Mouse (Mus musculus): Measurements from ENCODE around the gene Shank1. TPM values are rescaled to one million over a fixed set of nuclear protein-coding genes. Genes with fewer than 3 reads are reported as not detected.
"Not testable (repeated sequence)": the region's sequence is repeated elsewhere in the genome, so short reads cannot be mapped to it uniquely, and the experiment has no call there.

The Shank1 gene
- 100 to 1,000 TPM; 423 to 432 TPM for total RNA-seq (2021)

DNA sequence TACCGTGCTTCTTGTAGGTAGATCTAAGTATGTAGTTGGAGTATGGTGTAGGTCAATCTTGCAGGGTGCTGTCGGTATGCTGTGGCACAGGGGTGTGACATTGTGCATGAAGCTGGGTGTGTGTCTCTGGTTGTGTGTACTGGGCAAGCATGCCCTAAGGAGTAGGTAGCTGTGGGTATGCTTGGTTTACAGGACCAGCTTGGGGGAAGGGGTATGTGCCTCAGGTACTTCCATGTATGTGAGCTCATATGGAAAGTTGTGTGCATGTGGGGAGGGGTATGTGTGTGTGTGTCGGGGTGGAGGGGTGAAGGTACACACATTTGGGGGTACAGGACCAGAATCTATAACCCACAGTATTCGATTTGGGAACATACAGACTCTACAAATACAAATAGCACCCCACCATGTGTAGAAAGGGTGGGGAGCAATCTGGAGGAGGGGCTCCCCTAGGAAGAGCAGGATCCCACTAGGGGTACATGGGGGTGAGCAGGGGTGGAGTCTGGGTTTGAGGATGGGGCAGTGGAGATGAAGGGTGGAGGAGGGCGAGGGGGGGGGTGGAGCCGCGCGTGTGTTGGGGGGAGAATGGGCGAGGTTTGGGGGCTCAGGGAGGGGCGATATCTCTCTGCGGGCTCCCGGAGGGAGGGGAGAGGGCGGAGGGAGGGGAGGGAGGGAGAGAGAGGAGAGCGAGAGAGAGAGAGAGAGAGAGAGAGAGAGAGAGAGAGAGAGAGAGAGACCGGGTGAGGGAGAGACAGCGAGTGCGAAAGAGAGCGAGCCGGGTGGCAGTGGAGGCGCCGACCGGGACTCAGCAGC is at the start of gene Shank1:
Gene Shank1, plus strand, starts transcription at position 779 of the 810 bp plus-strand sequence.
- intact Hi-C loops (cut with DNase I), result loop anchor here (5.0 kb wide), 1 partner anchor 42 kb away; no protein-coding TSS in a partner anchor
- DNase-seq (ENCODE audit: extremely low spot score in 1 of 2, low spot score in 2 of 2), result peak in 1 of 2 experiments; percentile 58

DNA sequence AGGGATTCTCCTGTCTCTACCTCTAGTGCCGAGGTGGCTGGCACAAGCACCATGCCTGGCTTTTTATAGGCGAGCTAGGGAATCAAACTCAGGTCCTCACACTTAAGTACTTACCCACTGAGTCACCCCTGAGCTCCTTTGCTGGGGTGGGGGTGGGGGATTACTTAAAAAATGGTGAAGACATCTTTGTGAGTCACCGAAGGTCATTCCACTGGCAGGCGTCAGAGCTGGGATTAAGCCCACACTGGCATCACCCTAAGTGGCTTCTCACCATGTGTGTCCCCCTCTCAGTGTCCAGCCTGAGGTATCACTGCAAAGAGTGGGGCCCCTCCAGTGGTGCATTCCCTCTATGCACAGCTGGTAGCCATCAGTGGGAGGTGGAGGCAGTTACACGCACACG is 49.6 kb upstream of the Shank1 start:
- no peak for DNase-seq (ENCODE audit: extremely low spot score in 1 of 2, low spot score in 2 of 2)
- intact Hi-C loops (cut with DNase I), result loop anchor here (5.0 kb wide), 1 partner anchor 222 kb away; no protein-coding TSS in a partner anchor

- DNase-seq (ENCODE audit: extremely low spot score in 1 of 2, low spot score in 2 of 2), result no peak
- intact Hi-C loops (cut with DNase I), result loop anchor here (5.0 kb wide), 1 partner anchor 221 kb away; no protein-coding TSS in a partner anchor
Measured at GRCm38 (mm10) chr7:44261147-44261546, 48.9 kb upstream of the Shank1 start, which contains the start of gene Gm15517. Gene Gm15517 (plus strand): TSS chr7:44261447.

- DNase-seq (ENCODE audit: extremely low spot score in 1 of 2, low spot score in 2 of 2), result peak; percentile 90 to 93
- intact Hi-C loops (cut with DNase I), result loop anchor here (2.0 to 5.0 kb wide), 2 partner anchors 88 to 219 kb away; no protein-coding TSS in a partner anchor
Measured at GRCm38 (mm10) chr7:44262791-44263643, 47.0 kb upstream of the Shank1 start.

DNA sequence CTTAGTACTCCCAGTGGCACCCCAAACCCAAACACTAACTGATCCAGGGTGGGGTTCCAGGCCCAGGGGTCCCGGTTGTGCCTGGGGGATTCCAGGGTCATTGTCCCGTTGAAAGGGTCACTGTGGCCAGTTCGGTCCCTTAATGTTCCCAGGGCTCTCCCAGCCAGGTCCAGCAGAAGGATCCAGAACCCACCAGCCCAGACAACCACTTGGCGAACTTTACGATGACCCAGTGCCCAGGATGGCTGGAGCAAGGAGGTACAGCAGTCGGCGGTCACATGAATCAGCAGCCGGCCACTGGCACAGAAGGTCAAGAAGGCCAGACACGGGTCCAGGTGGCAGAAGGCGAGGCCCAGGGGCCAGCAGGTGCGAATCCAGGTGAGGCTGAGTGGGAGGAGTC is 41.9 kb upstream of the Shank1 start:
- intact Hi-C loops (cut with DNase I), result loop anchor here (5.0 kb wide), 1 partner anchor 39 kb away; the partner anchor contains the start of gene Clec11a
- no peak for DNase-seq (ENCODE audit: extremely low spot score in 1 of 2, low spot score in 2 of 2)

DNA sequence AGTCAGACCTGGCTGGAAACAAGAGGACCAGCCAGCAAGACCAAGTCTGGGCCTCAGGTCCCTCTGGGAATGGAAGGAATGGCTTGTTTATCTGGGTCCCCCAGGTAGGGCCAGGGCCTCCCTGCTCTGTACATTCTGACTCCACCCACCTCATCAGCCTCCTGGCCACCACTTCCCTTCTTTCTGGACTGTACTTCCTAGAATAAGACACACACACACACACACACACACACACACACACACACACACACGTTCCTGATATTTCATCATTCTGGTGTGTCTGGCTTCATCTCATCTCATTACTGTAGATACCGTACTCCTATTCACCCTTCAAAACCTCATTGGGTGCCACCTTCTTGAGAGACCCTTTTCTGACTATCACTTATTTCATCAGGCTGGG is 40.7 kb upstream of the Shank1 start:
- intact Hi-C loops (cut with DNase I), result loop anchor here (5.0 kb wide), 1 partner anchor 38 kb away; the partner anchor contains the start of gene Clec11a

DNA sequence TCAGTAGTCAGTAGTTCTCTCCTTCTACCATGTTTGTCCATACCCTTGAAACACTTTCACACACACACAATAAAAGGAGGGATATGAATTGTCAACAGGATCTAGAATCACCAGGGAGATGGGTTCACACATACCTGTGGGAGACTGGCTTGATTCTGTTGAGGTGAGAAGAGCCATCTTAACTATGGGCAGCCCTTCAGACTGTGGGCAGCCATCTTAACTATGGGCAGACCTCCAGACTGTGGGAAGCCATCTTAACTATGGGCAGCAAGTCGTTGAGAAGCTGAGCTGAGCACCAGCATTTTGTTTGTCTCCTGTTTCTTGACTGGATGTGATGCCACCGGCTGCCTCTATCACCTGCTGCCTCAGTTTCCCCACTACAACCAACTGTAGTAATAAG is 38.7 kb upstream of the Shank1 start:
- intact Hi-C loops (cut with DNase I), result no loop called here
- no peak for DNase-seq (ENCODE audit: extremely low spot score in 1 of 2, low spot score in 2 of 2)

More for the DNA sequence above, 40.7 kb upstream of the Shank1 start:
- DNase-seq (ENCODE audit: extremely low spot score in 1 of 2, low spot score in 2 of 2), result no peak

- intact Hi-C loops (cut with DNase I), result no loop called here
- no peak for DNase-seq (ENCODE audit: extremely low spot score in 1 of 2, low spot score in 2 of 2)
Measured at GRCm38 (mm10) chr7:44272546-44272945, 37.5 kb upstream of the Shank1 start.

- intact Hi-C loops (cut with DNase I), result no loop called here
- DNase-seq (ENCODE audit: extremely low spot score in 1 of 2, low spot score in 2 of 2), result no peak
Measured at GRCm38 (mm10) chr7:44273446-44273845, 36.6 kb upstream of the Shank1 start.

DNA sequence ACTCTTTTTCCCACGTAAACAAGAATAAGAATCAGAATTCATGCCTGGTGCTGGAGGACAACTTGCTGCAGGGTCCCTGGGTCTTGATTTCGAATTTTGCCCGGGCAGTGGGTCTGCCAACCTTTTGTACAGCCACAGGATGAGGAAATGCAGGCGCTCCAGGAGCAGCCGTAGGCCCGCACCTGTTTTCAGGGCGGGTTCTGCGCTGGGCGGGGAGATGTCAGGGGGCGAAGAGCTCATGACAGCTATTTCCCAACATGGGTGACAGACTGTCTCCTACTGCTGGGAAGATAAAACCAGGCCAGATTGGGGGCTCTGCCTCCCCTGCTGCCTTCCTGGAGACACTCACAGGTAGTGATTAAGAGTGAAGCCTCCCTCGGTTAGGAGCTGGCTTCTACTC is 36.0 kb upstream of the Shank1 start:
- intact Hi-C loops (cut with DNase I), result no loop called here
- DNase-seq (ENCODE audit: extremely low spot score in 1 of 2, low spot score in 2 of 2), result no peak

DNA sequence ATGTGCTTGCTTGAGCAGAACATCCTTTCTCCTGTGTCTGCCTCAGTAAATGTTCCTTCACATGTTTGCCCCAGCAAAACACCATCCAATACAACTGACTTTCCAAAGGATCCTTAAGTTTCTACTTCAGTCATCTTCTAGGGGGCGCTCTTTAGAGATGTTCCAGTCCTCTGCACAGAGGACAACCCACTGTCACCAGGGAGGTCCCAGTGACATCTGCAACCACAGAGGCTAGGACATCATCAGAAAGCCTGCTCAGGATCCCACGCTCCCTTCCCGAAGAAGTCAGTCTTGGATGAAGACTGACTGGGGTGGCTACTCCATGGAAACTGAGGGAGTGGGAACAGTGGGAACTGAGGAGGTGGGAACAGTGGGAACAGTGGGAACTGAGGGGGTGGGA is 34.5 kb upstream of the Shank1 start:
- no peak for DNase-seq (ENCODE audit: extremely low spot score in 1 of 2, low spot score in 2 of 2)
- intact Hi-C loops (cut with DNase I), result no loop called here

DNA sequence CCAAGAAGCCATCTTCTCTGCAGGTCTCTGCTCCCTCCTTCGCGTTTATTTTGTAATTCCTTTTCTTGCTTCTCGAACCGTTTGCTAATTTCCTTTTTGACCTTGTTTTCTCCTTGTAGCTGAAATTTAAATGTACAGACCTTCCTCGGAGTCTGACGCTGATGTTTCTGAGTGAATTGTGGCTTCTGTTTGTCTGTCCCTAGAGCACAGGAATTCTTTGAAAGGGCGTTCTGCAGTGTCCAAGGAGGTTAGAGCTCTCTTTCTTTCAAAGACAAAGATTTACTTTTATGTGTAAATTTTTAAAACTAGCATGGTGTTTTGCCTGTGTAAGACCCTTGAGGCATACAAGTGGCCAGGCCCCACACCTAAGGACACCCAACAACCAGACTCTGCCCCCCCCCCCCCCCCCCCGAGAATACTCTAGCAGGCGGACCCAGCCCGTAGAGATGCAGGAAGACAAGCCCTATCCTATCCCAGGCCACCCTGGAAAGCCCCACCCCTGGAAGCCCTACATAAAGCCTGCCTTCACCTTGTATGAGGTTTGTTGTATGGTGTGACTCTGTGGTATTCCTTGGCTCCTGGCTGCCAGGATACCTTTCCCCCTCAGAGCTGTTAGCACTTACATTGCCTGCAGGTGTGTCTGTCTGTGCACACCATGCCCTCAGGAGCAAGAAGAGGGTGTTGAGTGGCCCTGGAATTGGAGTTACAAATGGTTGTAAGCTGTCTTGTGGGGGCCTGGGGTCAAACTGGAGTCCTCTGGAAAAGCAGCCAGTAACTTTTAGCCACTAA is 33.4 kb upstream of the Shank1 start:
- no peak for DNase-seq (ENCODE audit: extremely low spot score in 1 of 2, low spot score in 2 of 2)
- intact Hi-C loops (cut with DNase I), result no loop called here

DNA sequence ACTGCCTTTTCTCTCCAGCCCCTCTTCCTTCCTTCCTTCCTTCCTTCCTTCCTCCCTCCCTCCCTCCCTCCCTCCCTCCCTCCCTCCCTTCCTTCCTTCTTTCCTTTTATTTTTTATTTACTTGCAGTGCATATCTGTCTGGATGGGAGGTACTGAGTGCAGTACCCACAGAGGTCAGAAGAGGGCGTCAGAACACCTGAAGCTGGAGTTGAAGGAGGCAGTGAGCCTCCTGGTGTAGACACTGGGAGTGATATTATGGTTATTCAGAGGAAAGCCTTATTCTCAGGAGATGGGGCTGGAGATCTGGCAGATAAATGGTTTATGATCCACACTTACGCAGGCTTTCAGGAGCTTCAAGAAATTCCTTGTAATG is 32.8 kb upstream of the Shank1 start:
- intact Hi-C loops (cut with DNase I), result no loop called here
- no peak for DNase-seq (ENCODE audit: extremely low spot score in 1 of 2, low spot score in 2 of 2)

DNA sequence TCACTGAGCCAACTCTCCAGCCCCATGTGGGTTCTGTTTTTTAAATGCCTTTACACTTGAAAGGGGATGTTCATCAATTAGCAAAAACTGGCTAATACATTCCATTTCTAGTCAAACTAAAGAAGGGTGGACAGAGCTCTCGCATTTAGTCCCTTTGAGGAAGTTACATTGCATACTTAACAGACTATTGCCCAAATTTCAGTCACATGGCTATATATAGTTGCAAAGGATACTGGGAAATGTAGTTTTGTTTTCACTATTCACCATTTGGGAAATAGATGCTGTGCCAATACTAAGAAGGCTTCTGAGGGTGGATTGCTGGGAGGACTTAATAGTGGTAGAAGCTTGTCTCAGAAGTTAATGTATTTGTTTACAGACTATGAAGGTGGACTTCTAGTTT is 29.1 kb upstream of the Shank1 start:
- DNase-seq (ENCODE audit: extremely low spot score in 1 of 2, low spot score in 2 of 2), result no peak
- intact Hi-C loops (cut with DNase I), result no loop called here

GRCm38 (mm10) chr7:44281586-44281985 is 28.5 kb upstream of the Shank1 start:
- intact Hi-C loops (cut with DNase I), result no loop called here

GRCm38 (mm10) chr7:44287760-44288159 is 22.3 kb upstream of the Shank1 start:
- no peak for DNase-seq (ENCODE audit: extremely low spot score in 1 of 2, low spot score in 2 of 2)
- intact Hi-C loops (cut with DNase I), result no loop called here

More at GRCm38 (mm10) chr7:44281586-44281985, 28.5 kb upstream of the Shank1 start:
- DNase-seq (ENCODE audit: extremely low spot score in 1 of 2, low spot score in 2 of 2), result no peak

GRCm38 (mm10) chr7:44290986-44291385 is 19.1 kb upstream of the Shank1 start:
- intact Hi-C loops (cut with DNase I), result no loop called here
- no peak for DNase-seq (ENCODE audit: extremely low spot score in 1 of 2, low spot score in 2 of 2)

- intact Hi-C loops (cut with DNase I), result no loop called here
- no peak for DNase-seq (ENCODE audit: extremely low spot score in 1 of 2, low spot score in 2 of 2)
Measured at GRCm38 (mm10) chr7:44291418-44291817, 18.6 kb upstream of the Shank1 start.

- intact Hi-C loops (cut with DNase I); DNase-seq (ENCODE audit: extremely low spot score in 1 of 2, low spot score in 2 of 2): not testable (repeated sequence)
Measured at GRCm38 (mm10) chr7:44297501-44297900, 12.6 kb upstream of the Shank1 start.
